Mouse (Mus musculus): ENCODE data around the gene Plbd2.

GRCm38 (mm10) chr5:120503144-120503795, at the start of gene Plbd2:
- TF ChIP-seq CTCF (IDR thresholded peaks at IDR 0.05; ENCODE audit: low read depth): no peak
- no peak for TF ChIP-seq EP300 (IDR thresholded peaks at IDR 0.05; ENCODE audit: low read depth)

All from liver, embryonic 14.5 days (tissue).